Mouse (Mus musculus) retina, postnatal 1 day (tissue): ENCODE data around the gene Prkar1a.
A peak's percentile ranks its signal among the peaks of the same experiment; 100 is the strongest.

ENCODE experiments used
- DNase-seq: peaks from one replicate; pipeline ENCODE4 v3.0.0-alpha.2; 2012

Gene Prkar1a

DNA sequence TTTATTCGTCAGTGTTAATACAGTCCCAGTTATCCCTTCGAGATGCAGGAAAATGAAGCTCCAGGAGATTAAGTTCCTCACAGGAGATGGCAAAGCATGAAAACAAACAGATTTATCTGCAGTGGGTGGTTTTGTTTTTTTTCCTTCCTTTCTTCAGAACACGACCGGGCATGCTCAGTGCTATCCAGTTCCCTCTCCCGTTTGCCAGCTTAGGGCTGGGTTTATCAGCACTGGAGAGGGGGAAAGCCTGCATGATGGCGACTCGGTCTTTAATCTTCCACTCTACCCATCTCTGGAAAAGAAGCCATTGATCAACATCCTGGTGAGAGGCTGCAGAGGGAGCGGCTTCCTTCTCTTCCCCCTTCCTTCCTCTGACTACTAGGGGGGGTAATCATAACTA, at the start of gene Prkar1a:
Gene Prkar1a (plus strand): TSS at position 200 of the 400 bp plus-strand sequence.
- DNase-seq: no peak

DNA sequence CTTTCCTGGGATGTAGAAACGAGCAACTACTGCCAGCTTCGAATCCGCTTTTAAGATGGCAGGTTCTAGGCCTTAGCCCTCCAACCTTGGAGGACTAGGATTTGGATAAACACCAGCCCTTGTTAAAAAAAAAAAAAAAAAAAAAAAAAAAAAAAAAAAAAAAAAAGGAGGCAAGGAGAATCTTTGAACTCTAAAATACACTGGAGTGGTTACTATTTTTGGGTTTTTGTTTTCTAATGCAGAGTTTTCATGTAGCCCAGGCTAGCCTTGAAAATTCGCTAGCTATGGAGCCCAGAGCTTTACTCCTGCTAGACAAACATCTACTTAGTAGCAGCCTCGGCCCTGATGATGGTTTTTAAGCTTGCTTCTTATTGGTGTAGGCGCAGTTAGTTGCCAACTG, 41.6 kb upstream of the Prkar1a start:
- DNase-seq: no peak

DNA sequence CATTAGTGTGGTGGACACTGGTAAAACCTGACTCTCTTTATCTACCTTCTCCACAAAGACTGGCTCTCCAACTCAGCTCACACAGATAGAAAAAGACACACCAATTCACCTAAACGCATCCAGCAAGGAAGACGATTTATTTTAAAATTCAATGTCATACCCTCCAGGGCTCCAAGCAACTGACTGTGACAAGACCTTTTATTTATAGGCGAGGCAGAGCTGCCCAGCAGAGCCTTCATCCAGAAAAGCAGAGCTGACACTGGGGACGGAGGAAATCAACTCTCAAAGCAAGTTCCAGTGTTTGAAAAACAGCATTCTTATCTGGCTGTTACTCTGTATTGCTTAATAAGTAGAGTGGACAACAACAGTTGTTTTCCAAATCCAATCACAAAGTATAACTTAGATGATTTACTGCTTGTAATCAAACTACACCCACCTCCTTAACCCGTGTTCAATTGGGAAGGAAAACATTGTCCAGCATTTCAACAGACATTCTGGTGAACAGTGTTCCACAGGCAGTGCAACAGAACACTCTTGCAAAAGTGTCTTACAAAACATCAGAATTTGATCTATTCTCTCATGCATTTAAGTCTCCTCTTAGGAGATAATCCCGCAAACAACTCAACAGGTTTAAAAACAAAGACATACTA, 40.1 kb upstream of the Prkar1a start:
- no peak for DNase-seq

DNA sequence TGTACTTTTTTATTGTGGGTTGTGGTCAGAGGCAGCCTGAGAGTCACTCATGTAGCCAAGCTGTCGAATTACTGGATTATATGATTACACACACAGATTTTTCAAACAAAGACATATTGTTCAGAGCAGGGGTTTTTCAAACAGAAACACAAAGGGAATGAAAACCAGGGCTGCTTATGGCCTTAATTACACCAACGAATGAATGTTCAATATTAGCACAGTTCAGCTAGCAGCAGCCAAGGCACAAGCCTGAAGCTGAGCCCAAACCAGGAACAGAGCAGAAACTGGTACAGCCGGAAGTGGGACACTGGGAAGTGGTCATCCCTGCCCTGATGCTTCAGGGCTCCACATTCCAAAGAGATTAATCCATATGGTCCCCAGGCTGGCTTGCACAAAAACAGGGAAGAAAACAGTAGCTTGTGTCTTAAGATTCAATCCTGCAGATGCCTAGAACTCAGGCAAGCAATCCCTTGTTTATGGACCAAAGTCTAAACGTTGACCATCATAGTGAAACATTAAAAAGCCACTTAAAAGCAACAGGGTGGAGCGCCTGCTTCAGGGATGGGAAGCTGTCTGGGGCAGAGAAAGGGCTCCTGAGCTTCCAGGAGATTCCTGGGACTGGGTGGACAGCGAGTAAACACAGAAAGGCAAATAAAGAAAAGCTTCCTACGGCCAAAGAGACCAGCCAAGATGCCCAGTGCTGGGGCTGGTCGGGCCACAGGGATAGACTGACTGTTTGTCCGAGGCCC, 39.0 kb upstream of the Prkar1a start:
- peak; percentile 83 for DNase-seq

DNA sequence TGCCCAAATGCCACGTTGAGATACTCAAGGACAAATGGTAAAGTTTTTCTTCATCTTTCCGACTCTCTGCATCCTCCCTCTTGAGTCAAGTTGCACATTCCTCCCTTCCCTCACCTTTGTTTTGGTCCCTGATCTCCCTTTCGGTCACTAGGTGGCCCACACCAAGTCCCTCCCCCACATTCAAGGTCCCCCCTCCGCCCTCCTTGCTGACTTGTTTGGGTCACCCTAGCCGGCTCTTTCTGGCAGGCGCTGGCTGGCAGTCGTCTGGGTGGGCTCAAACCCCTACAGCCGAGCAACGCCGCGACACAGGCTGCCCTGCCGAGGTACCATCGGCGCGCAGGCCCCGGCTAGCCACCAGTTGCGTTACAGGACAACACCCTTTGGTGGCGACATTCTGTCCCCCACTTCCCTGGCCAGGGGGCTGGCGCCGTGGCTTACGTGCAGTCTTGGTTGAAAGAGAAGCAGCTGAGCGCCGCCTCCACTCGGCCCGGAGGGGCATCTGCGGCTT, 38.4 kb upstream of the Prkar1a start:
- DNase-seq: no peak

DNA sequence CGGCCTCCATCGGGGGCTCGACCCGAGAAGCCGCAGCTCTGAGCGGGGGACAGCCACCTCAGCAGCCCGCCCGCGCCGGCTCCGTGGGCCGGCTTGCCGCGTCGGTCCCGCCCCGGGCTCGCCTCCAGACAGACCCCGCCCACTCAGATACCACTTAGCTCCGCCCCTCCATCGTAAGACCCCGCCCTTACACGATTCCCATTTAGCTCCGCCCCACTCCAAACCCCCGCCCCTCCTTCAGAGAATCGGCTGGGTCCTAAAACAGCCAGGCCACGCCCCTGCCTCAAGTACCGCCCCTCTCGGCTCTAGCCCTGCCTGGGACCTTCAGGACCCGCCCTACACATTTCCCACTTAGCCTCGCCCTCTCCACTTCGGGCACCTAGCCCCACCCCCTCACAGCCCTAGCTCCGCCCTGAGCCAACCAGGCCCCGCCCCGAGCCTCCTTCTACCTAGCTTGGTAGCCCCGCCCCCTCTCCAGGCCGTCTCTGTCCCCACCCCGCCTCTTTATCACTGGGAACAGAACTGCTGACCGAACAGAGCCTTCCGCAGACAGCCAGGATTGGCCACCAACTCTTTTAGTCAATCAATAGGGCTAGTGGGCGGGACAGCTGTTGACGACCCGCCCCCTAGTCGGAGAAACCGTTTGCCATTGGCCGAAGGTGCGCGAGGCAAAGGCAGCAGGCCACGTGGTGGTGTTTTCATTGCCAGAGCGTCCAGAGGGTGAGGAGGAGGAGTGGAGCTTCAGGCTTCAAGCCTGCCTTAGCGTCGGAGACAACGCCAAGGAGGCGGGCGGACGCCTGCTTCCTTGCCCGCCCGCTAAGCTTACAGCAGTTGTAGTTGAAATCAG, 37.7 kb upstream of the Prkar1a start, which contains the start of gene Wipi1:
Gene Wipi1 (minus strand): TSS at position 665 of the 847 bp plus-strand sequence.
- peak; percentile 99 for DNase-seq

DNA sequence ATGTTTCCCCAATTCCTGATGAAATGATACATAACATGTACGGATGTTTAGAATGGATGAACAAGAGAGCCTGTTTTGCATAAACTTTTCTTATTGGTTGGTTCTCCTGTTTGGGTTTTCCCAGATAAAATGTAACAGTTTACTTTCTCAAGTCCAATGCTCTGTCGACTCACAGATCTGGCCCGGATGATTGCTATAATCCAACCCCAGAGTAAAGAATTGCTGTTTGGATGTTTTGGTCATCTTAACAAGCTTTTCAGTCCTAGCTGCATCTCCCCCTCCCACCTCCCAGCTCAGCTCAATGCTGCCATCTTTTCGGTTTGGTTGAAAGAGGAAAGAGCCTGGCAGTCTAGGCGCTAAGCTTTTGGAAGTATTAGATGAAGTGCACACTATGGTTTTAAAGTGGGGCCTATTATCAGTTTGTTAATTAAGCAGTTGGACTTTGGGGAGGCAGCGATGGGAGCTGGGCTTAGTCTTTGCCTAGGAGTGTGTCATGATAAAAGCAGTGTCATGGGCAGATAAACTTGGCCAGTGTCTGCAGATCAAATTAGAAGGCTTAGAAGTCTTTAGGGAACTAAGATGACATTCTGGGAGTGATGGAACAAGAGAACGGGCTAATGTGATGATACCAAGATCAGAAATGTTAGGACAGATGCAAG, 36.2 kb upstream of the Prkar1a start:
- no peak for DNase-seq

DNA sequence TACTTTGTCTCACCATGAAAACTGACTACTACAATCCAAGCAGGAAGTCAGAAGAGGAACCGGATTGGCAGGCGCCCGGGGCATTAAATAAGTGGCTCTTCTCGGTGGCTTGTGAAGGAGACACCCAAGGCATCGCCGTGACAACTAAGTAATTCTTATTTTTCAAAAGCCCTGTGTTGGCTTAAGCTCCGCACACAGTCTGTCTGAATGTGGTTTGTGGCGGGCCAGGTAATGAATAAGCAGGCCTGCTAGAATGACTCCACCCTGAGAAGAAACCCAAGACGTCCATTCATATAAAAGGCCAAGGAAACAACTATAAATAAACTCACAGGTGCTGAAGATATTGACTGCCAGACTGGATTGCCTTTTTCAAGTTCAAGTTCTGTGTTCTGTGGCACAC, 33.9 kb upstream of the Prkar1a start:
- no peak for DNase-seq

DNA sequence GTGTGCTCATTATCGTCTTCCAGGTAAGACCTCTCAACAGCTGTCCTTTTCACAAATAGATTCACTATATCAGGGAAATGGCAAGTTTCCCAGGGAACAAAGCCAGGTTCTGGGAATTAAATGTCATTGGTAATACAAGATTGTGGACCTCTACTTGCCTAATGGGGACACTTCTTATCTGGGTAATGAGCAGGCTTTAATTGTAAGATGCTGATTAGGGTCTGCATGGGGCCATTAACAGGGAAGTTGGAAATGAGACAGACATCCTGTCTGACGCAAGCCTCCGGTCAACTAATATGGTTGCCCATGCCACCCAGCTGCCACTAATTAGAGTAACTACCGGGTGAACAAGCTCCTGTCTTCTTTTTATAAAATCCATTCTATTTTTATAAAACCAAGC, 32.9 kb upstream of the Prkar1a start:
- peak; percentile 71 for DNase-seq

DNA sequence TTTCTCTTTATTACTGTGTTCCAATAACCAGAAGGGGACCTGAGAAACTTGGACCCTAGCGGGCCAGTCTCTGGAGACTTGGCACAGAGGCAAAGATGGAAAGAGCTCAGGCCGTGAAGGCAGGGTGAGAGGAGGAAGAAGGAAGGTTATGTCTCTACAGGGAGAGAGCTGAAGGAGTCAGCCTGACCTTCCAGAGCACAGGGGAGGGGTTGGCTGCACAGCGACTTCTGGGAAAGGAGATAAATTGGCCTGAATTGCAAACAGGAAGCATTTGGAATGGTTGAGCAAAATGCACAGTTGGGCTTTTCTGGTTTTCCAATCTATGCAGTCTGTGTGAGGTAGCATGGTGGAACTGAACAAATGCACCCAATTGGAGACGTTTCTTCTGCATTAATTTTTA, 32.4 kb upstream of the Prkar1a start:
- no peak for DNase-seq

DNA sequence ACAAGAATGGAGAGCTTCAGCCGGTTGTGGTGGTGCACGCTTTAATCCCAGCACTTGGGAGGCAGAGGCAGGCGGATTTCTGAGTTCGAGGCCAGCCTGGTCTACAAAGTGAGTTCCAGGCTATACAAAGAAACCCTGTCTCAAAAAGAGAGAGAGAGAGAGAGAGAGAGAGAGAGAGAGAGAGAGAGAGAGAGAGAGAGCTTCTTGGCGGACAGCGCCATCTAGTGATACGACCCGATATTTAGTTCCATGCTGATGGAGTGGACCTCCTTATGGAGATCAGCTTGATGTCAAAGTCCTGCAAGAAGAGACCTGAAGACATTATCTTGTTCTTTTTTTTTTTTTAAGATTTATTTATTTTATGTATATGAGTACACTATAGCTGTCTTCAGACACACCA, 30.1 kb upstream of the Prkar1a start:
- DNase-seq: peak; percentile 73

DNA sequence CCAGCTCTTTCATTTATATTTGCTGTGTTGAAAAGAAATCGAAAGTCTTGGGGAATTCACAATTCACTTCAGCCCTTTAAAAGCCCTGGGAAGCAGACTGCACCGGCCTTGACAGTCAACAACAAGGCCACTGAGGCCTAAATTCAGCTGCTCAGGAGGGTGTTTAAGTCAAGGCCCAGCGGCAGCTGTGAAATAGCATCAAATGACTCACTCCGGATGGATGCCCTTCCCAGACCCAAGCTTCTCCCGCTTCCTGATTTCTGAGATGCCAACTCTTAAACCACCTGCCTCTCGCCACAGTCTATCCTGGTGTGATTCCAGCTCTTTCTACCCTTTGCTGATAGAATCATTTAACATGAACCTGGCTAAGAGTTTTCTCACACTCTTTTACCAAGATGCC, 28.8 kb upstream of the Prkar1a start:
- no peak for DNase-seq

DNA sequence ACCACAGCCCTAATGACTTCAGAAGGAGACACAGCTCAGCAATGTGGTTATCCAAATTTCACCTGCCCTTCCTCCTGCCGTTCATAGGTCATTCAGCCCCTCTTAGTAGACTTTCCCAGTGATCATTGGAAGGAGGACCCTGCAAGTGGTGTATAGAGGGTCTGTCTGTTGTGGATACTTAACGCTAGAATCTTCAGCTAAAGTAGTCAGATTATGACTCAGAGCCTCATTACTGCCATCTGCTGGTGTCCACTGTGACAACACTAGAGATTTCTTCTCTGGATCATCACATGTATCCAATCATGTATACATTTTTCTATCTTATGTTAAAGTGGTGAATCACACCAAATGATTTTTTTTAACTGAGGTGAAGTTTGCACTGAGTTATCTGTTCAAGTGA, 28.0 kb upstream of the Prkar1a start:
- DNase-seq: peak; percentile 78

DNA sequence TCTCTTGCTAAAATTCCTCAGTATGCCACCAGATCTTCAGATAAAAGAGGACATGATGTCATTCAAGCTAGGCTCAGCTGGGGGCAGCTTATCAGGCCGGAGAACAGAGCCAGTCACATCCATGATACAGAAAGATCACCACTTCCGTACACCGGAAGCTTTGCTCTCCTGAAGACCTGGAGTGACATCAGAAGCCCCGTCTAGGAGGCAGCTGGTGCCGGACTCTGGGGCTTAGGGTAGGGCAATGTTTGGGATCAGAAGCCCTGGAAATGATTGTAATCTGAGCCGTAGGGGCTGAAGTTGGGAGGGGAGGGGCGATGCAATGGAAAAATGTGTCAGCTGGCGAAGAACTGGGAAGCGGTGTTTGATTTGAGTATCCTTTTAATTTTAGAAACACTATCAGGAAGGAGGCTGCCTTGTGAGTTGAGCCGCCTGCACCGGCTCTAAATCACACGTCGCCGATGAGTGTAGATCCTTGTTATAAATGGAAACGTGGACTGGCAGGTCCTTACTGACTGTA, 26.6 kb upstream of the Prkar1a start:
- DNase-seq: peak; percentile 48

DNA sequence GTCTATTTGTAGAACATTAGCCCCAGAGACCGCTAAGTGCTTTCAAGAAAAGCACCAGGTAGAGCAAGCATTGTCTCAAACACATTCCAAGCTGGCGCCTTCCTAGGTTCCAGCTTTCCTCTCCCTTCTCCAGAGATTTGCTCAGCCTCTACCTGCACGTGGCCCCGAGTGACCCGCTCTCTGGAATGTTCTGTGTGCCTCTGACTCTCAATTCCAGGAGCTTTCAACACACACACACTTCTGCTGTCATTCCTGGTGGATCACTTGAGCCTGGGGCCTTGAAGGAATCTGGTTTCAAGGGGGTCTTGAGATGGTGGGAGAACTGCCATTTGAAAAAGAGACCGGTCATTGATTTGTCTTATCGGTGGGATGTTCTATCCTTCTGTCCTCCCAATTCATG, 26.0 kb upstream of the Prkar1a start:
- no peak for DNase-seq

DNA sequence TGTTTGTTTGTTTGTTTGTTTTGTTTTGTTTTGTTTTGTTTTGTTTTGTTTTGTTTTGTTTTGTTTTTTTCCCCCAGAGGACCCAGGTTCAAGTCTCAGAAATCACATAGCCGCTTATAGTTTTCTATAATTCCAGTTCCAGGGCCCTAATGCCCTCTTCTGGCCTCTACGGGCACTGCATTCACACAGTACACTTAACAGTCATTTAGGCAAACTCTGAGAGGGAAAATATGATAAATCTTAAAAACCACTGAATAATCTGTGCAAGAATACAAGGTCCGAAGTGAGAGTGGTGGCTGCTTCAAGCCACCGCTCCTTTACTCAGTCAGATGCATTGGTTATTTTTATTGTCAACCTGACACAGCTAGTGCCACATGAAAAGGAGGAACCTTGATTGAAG, 21.6 kb upstream of the Prkar1a start:
- DNase-seq: no peak

DNA sequence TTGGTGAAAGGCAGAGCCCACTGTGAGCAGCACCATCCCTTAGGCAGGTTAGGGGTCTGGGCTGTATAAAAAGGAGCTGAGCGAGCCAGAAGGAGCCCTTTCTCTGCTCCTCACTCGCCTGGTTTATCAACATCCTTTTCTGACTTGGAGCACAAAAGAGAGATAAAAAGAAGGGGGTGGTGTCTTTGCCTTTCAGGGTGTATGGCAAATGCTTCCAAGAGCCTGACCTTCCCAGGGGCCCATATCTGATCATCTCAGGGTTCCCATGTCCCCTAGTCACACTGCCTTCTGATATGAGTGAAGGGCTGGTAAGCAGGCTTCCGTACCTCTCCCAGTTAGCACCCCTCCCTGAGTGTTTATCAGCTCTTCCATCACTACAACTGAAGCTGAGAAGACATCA, 21.1 kb upstream of the Prkar1a start:
- no peak for DNase-seq

DNA sequence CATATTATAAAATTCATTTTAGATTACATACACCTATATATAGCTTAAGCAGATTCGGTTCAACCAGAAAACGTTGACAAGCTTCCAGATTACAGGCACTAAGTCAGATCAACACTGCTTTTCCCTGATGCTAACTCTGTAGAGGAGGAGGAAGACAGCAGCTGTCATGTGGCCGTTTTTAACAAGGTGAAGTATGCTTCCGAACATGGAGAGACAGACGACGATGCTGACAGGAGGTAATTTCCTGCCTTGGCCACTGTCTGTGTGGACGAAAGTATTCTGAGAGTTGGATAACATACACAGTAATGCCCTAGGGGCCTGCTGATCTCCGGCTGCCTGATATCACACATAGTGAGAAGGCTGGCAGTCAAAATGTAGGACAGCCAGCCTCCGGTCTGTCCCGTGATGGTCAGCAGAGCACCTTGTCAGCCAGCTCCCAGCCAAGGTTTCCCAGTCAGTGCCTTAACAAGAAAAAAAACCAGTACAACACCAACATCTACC, 20.1 kb upstream of the Prkar1a start:
- no peak for DNase-seq

DNA sequence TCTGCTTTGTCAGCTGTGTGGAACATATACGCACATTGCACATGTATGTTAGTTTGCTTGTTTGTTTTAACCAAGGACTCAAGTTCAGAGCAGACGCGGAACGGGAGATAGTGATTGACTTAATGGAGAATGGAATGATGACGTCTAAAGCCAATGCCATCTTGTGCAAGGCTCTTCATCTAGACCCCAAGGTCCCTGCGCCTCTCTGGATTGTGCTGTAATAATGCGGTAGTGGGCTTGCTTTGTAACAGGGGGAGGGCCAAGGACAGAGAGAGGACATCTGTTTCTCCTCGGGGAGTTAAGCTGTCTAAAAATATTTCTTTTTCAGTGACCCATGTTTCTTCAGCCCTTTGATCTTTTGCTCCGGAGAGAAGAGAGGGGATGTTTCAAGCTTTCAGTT, 14.3 kb upstream of the Prkar1a start:
- DNase-seq: no peak

DNA sequence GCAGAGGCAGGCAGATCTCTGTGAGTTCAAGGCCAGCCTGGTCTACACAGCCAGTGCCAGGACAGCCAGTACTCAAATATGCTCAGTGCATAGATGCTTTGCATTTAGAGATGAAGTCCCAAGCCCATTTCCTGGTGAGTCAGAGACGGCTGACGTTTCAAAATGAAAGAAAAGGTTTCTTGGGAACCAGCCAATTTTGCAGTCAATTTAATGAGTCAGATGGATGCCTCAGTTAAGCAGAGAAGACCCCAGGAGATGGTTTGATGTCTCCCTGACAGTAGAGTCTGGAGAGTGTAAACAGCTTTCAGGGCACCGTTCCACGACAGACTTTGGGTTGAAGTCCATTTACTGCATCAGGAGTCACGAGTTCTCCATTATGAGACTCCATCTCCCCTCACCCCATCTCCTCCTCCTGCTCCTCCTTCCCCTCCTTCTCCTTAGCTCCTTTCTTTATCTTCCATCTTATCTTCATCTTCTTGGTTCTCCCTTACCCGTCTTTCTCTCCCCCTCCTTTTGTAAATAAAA, 13.3 kb upstream of the Prkar1a start:
- no peak for DNase-seq

DNA sequence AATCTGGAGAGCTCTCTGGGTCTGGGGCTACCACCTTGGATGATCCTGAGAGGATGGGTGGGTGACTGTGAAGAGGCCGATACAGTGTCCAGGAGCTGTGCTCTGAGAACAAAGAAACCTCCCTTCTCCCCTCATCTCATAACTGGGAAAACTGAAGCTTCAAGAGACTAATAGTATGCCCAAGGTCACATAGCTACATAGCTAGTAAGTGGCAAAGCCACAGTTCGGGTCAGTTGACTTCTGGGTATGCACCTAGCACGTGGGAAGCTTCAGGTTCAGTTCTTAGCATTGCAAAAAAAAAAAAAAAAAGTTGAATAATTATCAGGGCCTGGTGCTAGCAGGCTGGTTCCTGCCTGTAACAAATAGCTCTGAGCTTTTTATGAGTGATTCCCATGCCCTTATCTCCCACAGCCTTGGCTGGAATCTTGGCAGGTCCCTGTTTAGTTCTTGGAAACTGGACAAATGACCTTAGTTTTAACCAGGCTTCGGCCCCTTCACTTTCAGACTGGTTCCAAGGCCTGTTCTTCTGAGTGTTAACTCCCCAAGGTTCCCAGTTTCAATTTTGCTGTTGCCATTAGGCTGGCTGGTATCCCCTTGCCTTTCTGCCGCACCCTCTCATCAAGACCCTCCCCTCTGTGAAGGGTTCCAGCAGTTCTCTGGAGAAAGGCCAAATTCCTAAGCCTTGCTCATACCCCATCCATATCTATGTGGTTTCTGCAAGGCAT, 7.5 kb upstream of the Prkar1a start:
- DNase-seq: no peak

DNA sequence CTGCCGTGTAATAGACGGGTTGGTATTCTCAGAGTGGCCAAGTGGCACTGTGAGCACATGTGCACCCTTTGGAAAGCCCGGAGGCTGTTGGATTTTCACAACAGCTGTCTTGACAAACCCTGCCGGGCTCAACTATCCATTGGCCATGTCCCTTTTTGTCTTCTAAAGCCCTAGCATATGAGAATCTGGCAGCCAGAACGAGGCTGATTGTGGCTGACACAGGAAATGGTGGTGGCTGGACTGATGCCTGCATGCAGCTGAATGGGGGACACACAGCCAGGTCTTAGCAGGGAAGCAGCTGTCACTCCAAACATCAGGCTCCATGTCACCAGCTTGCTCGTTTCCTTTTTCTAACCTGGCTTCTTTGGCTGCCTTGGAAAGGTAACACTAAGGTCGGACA, 695 bp upstream of the Prkar1a start:
- DNase-seq: peak; percentile 43
